Mouse (Mus musculus) CH12.LX (cell line): ENCODE results near the gene Slc7a7. TPM values are rescaled to one million over a fixed set of nuclear protein-coding genes. Genes with fewer than 3 reads are reported as not detected.

Experiments used
- DNase-seq: peaks from one replicate; pipeline ENCODE4 v3.0.0-alpha.2; 2013; ENCODE audit errors: extremely low read depth
- H3K27ac ChIP-seq: 2 replicates; pipeline ENCODE4 v1.5.1; 2012; ENCODE audit warnings: low read depth, mild to moderate bottlenecking, control low read depth, moderate library complexity; ENCODE audit not compliant: insufficient read depth
- H3K27me3 ChIP-seq: replicated peaks from 2 replicates; pipeline ENCODE3; 2012; ENCODE audit warnings: inconsistent platforms
- H3K36me3 ChIP-seq, 2 experiments: replicated peaks in 1 of 2; 2 replicates each; pipeline versions ENCODE3 to v1.6.1; 2012; ENCODE audit warnings: inconsistent platforms in 1 of 2, low read length in 1 of 2, mild to moderate bottlenecking in 1 of 2, mixed read lengths in 1 of 2, moderate library complexity in 1 of 2; ENCODE audit not compliant: control insufficient read depth in 1 of 2, insufficient read depth in 1 of 2
- H3K4me1 ChIP-seq, 2 experiments: 2 replicates each; pipeline ENCODE4 v1.6.1; 2012; ENCODE audit warnings: inconsistent platforms in 1 of 2, moderate library complexity in 1 of 2; ENCODE audit not compliant: insufficient read depth in 2 of 2, control insufficient read depth in 1 of 2
- H3K4me2 ChIP-seq: 2 replicates; pipeline ENCODE4 v1.6.1; 2012; ENCODE audit warnings: low read depth, mild to moderate bottlenecking, control low read depth; ENCODE audit not compliant: poor library complexity, insufficient read depth, severe bottlenecking
- H3K4me3 ChIP-seq, 3 experiments: fragments of 150-350 bp in 1 of 3; sonication (generic) in 1 of 3; replicated peaks in 1 of 3; 2 replicates each; pipeline versions ENCODE3 to v1.5.1; 2011 to 2012; ENCODE audit warnings: low read depth in 2 of 3, low read length in 2 of 3, mild to moderate bottlenecking in 2 of 3, moderate library complexity in 2 of 3, control low read depth in 1 of 3, improper control_type of control experiment in 1 of 3, inconsistent platforms in 1 of 3, mixed read lengths in 1 of 3; ENCODE audit not compliant: poor library complexity in 1 of 3
- H3K79me2 ChIP-seq: replicated peaks from 2 replicates; pipeline ENCODE4 v1.6.1; 2012; ENCODE audit warnings: mild to moderate bottlenecking, moderate library complexity; ENCODE audit not compliant: control insufficient read depth, poor library complexity, insufficient read depth, severe bottlenecking; ENCODE audit errors: extremely low read depth
- H3K9ac ChIP-seq: 2 replicates; pipeline ENCODE4 v1.6.1; 2012; ENCODE audit warnings: low read depth, mild to moderate bottlenecking, control low read depth, moderate library complexity; ENCODE audit not compliant: insufficient read depth
- H3K9me3 ChIP-seq: replicated peaks from 2 replicates; pipeline ENCODE3; 2012; ENCODE audit warnings: low read length, inconsistent platforms, mixed read lengths
- BHLHE40 ChIP-seq: IDR thresholded peaks from 2 replicates; pipeline ENCODE4 v1.6.1; 2011; ENCODE audit warnings: mild to moderate bottlenecking, low read depth, low read length, improper control_type of control experiment
- E2F4 ChIP-seq: IDR thresholded peaks from 2 replicates; pipeline ENCODE4 v1.6.1; 2011; ENCODE audit warnings: low read depth, low read length, improper control_type of control experiment; ENCODE audit not compliant: insufficient replicate concordance
- ELF1 ChIP-seq: IDR thresholded peaks from 2 replicates; pipeline ENCODE4 v1.6.1; 2014; ENCODE audit warnings: low read depth, mild to moderate bottlenecking, inconsistent platforms, low read length, improper control_type of control experiment
- ETS1 ChIP-seq: conservative IDR thresholded peaks from 2 replicates; pipeline ENCODE4 v1.6.1; 2012; ENCODE audit warnings: low read depth, mild to moderate bottlenecking, inconsistent platforms, low read length, improper control_type of control experiment, moderate library complexity
- GABPA ChIP-seq: IDR thresholded peaks from 2 replicates; pipeline ENCODE4 v1.6.1; 2012; ENCODE audit warnings: low read depth, low read length, improper control_type of control experiment, inconsistent platforms; ENCODE audit not compliant: insufficient replicate concordance
- JUND ChIP-seq: conservative IDR thresholded peaks from 2 replicates; pipeline ENCODE4 v1.6.1; 2011; ENCODE audit warnings: low read depth, low read length, improper control_type of control experiment
- MAFK ChIP-seq: IDR thresholded peaks from 2 replicates; pipeline ENCODE4 v1.6.1; 2011; ENCODE audit warnings: low read length, improper control_type of control experiment; ENCODE audit not compliant: insufficient replicate concordance
- MAX ChIP-seq: IDR thresholded peaks from 2 replicates; pipeline ENCODE4 v1.6.1; 2011; ENCODE audit warnings: low read length, improper control_type of control experiment
- MEF2A ChIP-seq: IDR thresholded peaks from 2 replicates; pipeline ENCODE4 v1.6.1; 2014; ENCODE audit warnings: low read depth, mild to moderate bottlenecking, inconsistent platforms, low read length, improper control_type of control experiment, borderline replicate concordance
- NELFE ChIP-seq: IDR thresholded peaks from 2 replicates; pipeline ENCODE4 v1.6.1; 2011; ENCODE audit warnings: low read depth, low read length, improper control_type of control experiment
- NRF1 ChIP-seq: IDR thresholded peaks from 2 replicates; pipeline ENCODE4 v1.6.1; 2014; ENCODE audit warnings: low read depth, mild to moderate bottlenecking, inconsistent platforms, low read length, improper control_type of control experiment, moderate library complexity
- PAX5 ChIP-seq: IDR thresholded peaks from 2 replicates; pipeline ENCODE4 v1.6.1; 2012; ENCODE audit warnings: low read length, inconsistent platforms, mixed read lengths
- POLR2A ChIP-seq: IDR thresholded peaks from 2 replicates; pipeline ENCODE4 v1.6.1; 2011; ENCODE audit warnings: low read depth, mild to moderate bottlenecking, improper control_type of control experiment, low read length
- POLR2AphosphoS2 ChIP-seq: IDR thresholded peaks from 2 replicates; pipeline ENCODE4 v1.6.1; 2011; ENCODE audit warnings: low read depth, low read length, improper control_type of control experiment
- RAD21 ChIP-seq: IDR thresholded peaks from 2 replicates; pipeline ENCODE4 v1.6.1; 2011; ENCODE audit warnings: low read depth, mild to moderate bottlenecking, low read length, improper control_type of control experiment, moderate library complexity
- TCF12 ChIP-seq: IDR thresholded peaks from 2 replicates; pipeline ENCODE4 v1.6.1; 2014; ENCODE audit warnings: low read depth, mild to moderate bottlenecking, inconsistent platforms, low read length, improper control_type of control experiment
- UBTF ChIP-seq: IDR thresholded peaks from 2 replicates; pipeline ENCODE4 v1.6.1; 2012; ENCODE audit warnings: low read depth, mild to moderate bottlenecking, inconsistent platforms, low read length, improper control_type of control experiment, moderate library complexity
- USF1 ChIP-seq: IDR thresholded peaks from 2 replicates; pipeline ENCODE4 v1.6.1; 2014; ENCODE audit warnings: low read depth, mild to moderate bottlenecking, inconsistent platforms, low read length, improper control_type of control experiment
- ZC3H11A ChIP-seq: IDR thresholded peaks from 2 replicates; pipeline ENCODE4 v1.6.1; 2012; ENCODE audit warnings: low read depth, mild to moderate bottlenecking, inconsistent platforms, low read length, improper control_type of control experiment
- ZMIZ1 ChIP-seq: IDR thresholded peaks from 2 replicates; pipeline ENCODE4 v1.6.1; 2012; ENCODE audit warnings: low read depth, mild to moderate bottlenecking, inconsistent platforms, low read length, improper control_type of control experiment
- ZNF384 ChIP-seq: IDR thresholded peaks from 2 replicates; pipeline ENCODE4 v1.6.1; 2012; ENCODE audit warnings: low read depth, low read length, improper control_type of control experiment, inconsistent platforms
- dilution Hi-C: fragments of 300-500 bp; cut with MboI; formaldehyde crosslinking; loops from 2 replicates; pipeline ENCODE4 v1.14.3; 2020; ENCODE audit warnings: low sequenced_read_pairs; ENCODE audit not compliant: extremely low pct_unique_long_range_greater_than_20kb, extremely low pct_ligation_motif_present
- in situ Hi-C: fragments of 300-500 bp; cut with MboI; formaldehyde crosslinking; loops from 3 replicates; pipeline ENCODE4 v1.14.3; 2019; ENCODE audit warnings: low sequenced_read_pairs, low pct_ligation_motif_present, low pct_unique_long_range_greater_than_20kb, mixed read lengths
- polyA plus RNA-seq: library from polyadenylated mRNA; unstranded; fragments of >175 nt; gene quantifications from 2 replicates; pipeline ENCODE4 v1.2.1, GENCODE M21; 2012; ENCODE audit warnings: low read depth; ENCODE audit not compliant: insufficient read length
- total RNA-seq, 2 experiments: library from RNA; depleted of rRNA; stranded (reverse); fragments of 300-350 nt in 1 of 2; fragments of >200 nt in 1 of 2; gene quantifications; 2 replicates each; pipeline ENCODE4 v1.2.3; 2012 to 2014

Gene Slc7a7
- total and polyA plus RNA-seq, 3 experiments = 27.8 to 50.4 (median 45.4) TPM

DNA sequence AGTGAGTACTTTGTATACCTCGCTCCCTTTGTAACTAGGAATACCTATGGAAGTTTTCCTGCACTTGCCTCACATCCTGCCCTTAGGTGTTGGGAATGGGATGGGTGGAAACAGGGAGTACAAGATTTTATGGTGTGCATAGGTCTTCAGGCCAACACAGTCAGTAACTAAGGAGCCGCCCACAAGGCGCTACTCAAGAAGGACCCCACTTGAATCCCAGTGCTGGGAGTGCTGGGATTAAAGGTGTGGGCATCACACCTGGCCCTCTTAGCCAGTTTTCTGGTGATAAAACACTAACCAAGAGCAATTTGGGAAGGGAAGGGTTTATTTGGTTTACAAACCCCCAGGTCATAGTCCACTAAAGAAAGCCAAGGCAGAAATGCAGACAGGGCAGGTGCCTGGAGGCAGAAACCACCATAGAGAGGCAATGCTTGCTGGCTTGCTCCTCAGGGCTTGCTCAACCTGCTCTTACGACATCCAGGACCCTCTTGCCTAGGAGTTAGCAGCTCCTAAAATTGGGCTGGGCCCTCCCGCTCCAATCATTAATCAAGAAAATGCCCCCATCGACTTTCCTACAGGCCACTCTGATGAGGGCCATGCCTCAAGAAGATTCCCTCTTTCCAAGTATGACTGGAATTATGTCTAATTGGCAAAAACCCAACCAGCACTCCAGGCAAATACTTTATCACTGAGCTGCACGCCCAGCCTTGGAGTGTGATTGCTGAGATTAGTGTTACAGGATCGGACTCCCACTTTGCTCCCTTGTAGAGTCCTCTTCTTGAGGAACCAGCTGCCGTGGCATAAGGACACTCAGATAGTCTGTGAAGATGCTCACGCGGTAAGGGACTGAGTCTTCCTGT, 37.3 kb upstream of the Slc7a7 start:
- H3K79me2 ChIP-seq = no peaks in the 10 kb centered on the region
- no peaks in the 10 kb centered on the region for H3K36me3 ChIP-seq
- in situ Hi-C loops = loop anchor here (5.0 kb wide), 1 partner anchor 38 kb away; the partner anchor contains the start of gene Slc7a7
- H3K4me2 ChIP-seq = no peak overlapping the region
- dilution Hi-C loops = no loop called here
- no peaks in the 10 kb centered on the region for H3K4me1 ChIP-seq
- H3K27me3 ChIP-seq = no peaks in the 10 kb centered on the region
- no peak overlapping the region for H3K27ac ChIP-seq
- H3K9ac ChIP-seq = no peak overlapping the region
- DNase-seq = no peak
- TF ChIP-seq BHLHE40 (no peak), POLR2A (no peak), POLR2AphosphoS2 (no peak), NELFE (no peak), MAX (no peak)
- H3K9me3 ChIP-seq = peaks cover 3% of the 10 kb centered on the region
- no peak overlapping the region for H3K4me3 ChIP-seq

DNA sequence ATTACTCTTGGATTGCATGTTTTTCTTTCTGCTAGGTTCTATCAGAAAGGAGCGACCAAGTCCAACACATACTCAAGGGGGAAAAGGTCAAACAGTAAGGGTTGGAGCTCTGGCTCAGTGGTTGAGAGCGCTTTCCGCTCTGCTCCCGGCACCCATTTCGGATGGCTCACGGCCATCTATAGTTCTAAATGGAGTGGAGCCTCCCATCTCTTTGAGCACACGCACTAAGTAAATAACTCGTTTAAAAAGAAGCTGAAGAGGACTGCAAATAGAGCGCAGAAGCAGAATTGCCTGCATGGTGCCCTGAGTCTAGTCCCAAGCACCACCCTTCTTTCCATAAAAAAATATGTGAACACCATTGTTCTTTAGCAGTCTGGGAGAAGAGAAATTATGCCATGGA, 36.0 kb upstream of the Slc7a7 start:
- no peak overlapping the region for H3K4me2 ChIP-seq
- dilution Hi-C loops (no loop called here), in situ Hi-C loops (loop anchor here (5.0 kb wide), 1 partner anchor 36 kb away; the partner anchor contains the start of gene Slc7a7)
- DNase-seq = no peak
- H3K36me3 ChIP-seq = no peaks in the 10 kb centered on the region
- peaks cover 4 to 7% of the 10 kb centered on the region in 2 experiments; a peak in 3 of 4 replicates for H3K4me1 ChIP-seq
- TF ChIP-seq MEF2A (no peak), RAD21 (no peak), UBTF (no peak)
- H3K79me2 ChIP-seq = no peaks in the 10 kb centered on the region
- no peaks in the 10 kb centered on the region for H3K27me3 ChIP-seq
- no peak overlapping the region for H3K27ac ChIP-seq
- no peak overlapping the region for H3K4me3 ChIP-seq
- peaks cover 3% of the 10 kb centered on the region for H3K9me3 ChIP-seq
- H3K9ac ChIP-seq = no peak overlapping the region

DNA sequence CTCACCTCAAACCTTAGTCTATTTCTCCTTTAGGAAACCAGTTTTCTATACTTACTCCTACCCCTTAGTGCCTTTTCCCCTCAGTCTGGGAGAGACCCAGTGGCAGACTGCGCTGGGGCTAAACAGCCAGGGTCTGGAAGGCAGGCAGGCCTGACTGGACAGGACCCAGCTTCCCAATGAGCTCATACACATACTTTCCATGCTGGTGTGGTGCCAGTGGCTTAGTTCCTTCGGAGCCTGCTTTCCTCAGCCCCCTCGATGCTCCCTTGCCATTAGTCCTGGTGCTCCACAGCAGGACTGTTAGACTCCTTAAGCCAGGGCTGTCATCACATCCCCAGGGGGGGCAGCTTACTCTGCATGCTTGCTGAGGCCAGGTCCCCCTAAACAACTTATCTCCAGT, 27.9 kb upstream of the Slc7a7 start:
- TF ChIP-seq GABPA (no peak), USF1 (no peak), JUND (no peak), MAFK (no peak), POLR2AphosphoS2 (no peak), POLR2A (no peak), PAX5 (no peak), ZNF384 (no peak), E2F4 (no peak), MEF2A (no peak), ETS1 (no peak), ZMIZ1 (no peak), ZC3H11A (no peak), NRF1 (no peak), ELF1 (no peak), NELFE (no peak), TCF12 (no peak)
- H3K36me3 ChIP-seq = no peaks in the 10 kb centered on the region
- in situ Hi-C loops = no loop called here
- no peaks in the 10 kb centered on the region for H3K79me2 ChIP-seq
- H3K9me3 ChIP-seq = no peaks in the 10 kb centered on the region
- H3K4me2 ChIP-seq = no peak overlapping the region
- no peak overlapping the region for H3K9ac ChIP-seq
- no peak overlapping the region for H3K27ac ChIP-seq
- DNase-seq = no peak
- no peaks in the 10 kb centered on the region for H3K27me3 ChIP-seq
- dilution Hi-C loops = no loop called here
- H3K4me3 ChIP-seq = no peak overlapping the region
- H3K4me1 ChIP-seq = peaks cover 11 to 38% of the 10 kb centered on the region in 2 experiments
